Mouse (Mus musculus) heart, embryonic 11.5 days (tissue): ENCODE data around the gene Banp. TPM values are rescaled to one million over a fixed set of nuclear protein-coding genes. Genes with fewer than 3 reads are reported as not detected.
A peak's percentile ranks its signal among the peaks of the same experiment; 100 is the strongest.

Experiments
- ATAC-seq: fragments of 200-750 bp; cut with Nextera tagmentation; replicated peaks from 2 replicates; pipeline ENCODE4 v1.8.0; 2017; ENCODE audit warnings: moderate library complexity; ENCODE audit not compliant: insufficient number of reproducible peaks, low FRiP score, low TSS enrichment
- H3K27ac ChIP-seq: fragments of 300-500 bp; sonication (generic); 2 replicates; pipeline ENCODE4 v1.5.1; 2014; ENCODE audit warnings: mild to moderate bottlenecking, low read depth, low read length
- H3K27me3 ChIP-seq: fragments of 300-500 bp; sonication (generic); 2 replicates; pipeline ENCODE4 v1.6.1; 2014; ENCODE audit warnings: mild to moderate bottlenecking, low read length, mixed read lengths; ENCODE audit not compliant: control insufficient read depth, insufficient read depth
- H3K36me3 ChIP-seq: fragments of 300-500 bp; sonication (generic); 2 replicates; pipeline ENCODE4 v1.6.1; 2014; ENCODE audit warnings: mild to moderate bottlenecking, low read length, moderate library complexity, mixed read lengths; ENCODE audit not compliant: control insufficient read depth, insufficient read depth
- H3K4me1 ChIP-seq: fragments of 300-500 bp; sonication (generic); 2 replicates; pipeline ENCODE4 v1.6.1; 2014; ENCODE audit warnings: low read length; ENCODE audit not compliant: control insufficient read depth, insufficient read depth
- H3K4me2 ChIP-seq: fragments of 300-500 bp; sonication (generic); 2 replicates; pipeline ENCODE4 v1.6.1; 2014; ENCODE audit warnings: mild to moderate bottlenecking, moderate library complexity
- H3K4me3 ChIP-seq: fragments of 300-500 bp; sonication (generic); 2 replicates; pipeline ENCODE4 v1.5.1; 2014; ENCODE audit warnings: low read depth, low read length
- H3K9ac ChIP-seq: fragments of 300-500 bp; sonication (generic); 2 replicates; pipeline ENCODE4 v1.6.1; 2014; ENCODE audit warnings: mild to moderate bottlenecking, low read depth, low read length, moderate library complexity
- H3K9me3 ChIP-seq: fragments of 300-500 bp; sonication (generic); replicated peaks from 2 replicates; pipeline ENCODE4 v1.6.1; 2016; ENCODE audit warnings: low read length; ENCODE audit not compliant: control insufficient read depth
- WGBS: fragments of 180-500 bp; shearing (Covaris S2); extraction: QIAGEN DNeasy Blood & Tissue Kit; methylation state at CpG from one replicate; pipeline ENCODE4 v1.1.7; 2014; ENCODE audit not compliant: insufficient replicate concordance; 5-methylcytosine and 5-hydroxymethylcytosine counted together
- polyA plus RNA-seq: library from polyadenylated mRNA; unstranded; fragments of >200 nt; fragmentation: Nextera tagmentation; extraction: Ambion mirVana; gene quantifications from 2 replicates; pipeline ENCODE4 v1.2.1, GENCODE M21; 2014

Banp gene
- polyA plus RNA-seq, 1 experiment from 2014 or later, result 40.1 TPM

DNA sequence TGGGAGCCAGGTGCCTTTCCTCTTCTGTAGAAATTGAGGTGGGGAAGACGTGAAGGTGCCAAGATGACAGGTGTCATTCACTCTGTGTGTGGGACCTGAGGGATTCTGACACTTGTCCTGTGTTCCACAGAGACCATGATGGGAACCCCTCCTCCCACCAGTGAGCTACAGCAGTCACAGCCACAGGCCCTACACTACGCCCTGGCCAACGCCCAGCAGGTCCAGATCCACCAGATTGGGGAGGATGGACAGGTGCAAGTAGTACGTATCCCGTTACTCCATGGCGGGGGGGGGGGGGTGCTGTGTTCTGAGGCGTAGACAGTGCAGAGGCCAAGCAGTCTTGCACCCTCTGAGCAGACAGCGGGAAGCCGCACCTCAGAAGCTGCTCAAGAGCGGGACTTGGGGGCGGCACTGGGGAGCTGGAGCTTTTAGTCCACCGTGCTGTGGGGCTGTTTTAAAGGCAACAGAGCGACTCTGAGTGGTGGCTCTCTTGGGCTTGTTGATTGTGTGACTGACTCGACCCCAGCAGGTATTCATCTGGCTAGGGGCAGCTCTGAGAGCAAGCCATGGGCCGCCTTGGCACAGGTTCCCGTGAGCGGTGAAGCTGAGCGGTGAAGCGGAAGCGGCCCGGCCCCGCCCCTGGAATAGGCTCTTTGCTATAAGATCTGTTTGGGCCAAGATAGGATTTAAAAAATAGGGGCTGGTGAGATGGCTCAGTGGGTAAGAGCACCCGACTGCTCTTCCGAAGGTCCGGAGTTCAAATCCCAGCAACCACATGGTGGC, 56.1 kb downstream of the Banp start:
- no peak overlapping the region for H3K9ac ChIP-seq
- no peaks in the 10 kb centered on the region for H3K9me3 ChIP-seq
- H3K4me3 ChIP-seq, result no peak overlapping the region
- no peaks in the 10 kb centered on the region for H3K27me3 ChIP-seq
- 91% methylated on average over 25 of the region's 25 CpGs for WGBS
- ATAC-seq, result no peak
- peaks cover 13% of the 10 kb centered on the region for H3K36me3 ChIP-seq
- H3K4me2 ChIP-seq, result no peak overlapping the region
- H3K4me1 ChIP-seq, result peaks cover 4% of the 10 kb centered on the region
- H3K27ac ChIP-seq, result no peak overlapping the region

GRCm38 (mm10) chr8:122006688-122007484, 57.3 kb downstream of the Banp start:
- Histone ChIP-seq H3K27ac (no peak overlapping the region), H3K9me3 (no peaks in the 10 kb centered on the region), H3K4me1 (peaks cover 11% of the 10 kb centered on the region), H3K36me3 (peaks cover 7% of the 10 kb centered on the region), H3K9ac (no peak overlapping the region), H3K4me3 (no peak overlapping the region), H3K27me3 (no peaks in the 10 kb centered on the region), H3K4me2 (no peak overlapping the region)
- WGBS, result 87% methylated on average over 13 of the region's 13 CpGs
- no peak for ATAC-seq

GRCm38 (mm10) chr8:122008395-122008794, 58.8 kb downstream of the Banp start:
- Histone ChIP-seq H3K9ac (no peak overlapping the region), H3K4me3 (no peak overlapping the region), H3K27me3 (no peaks in the 10 kb centered on the region), H3K9me3 (no peaks in the 10 kb centered on the region), H3K27ac (no peak overlapping the region), H3K4me2 (no peak overlapping the region), H3K36me3 (peaks cover 7% of the 10 kb centered on the region), H3K4me1 (peaks cover 11% of the 10 kb centered on the region)
- WGBS, result 89% methylated on average over 5 of the region's 5 CpGs
- ATAC-seq, result no peak

- H3K4me3 ChIP-seq, result no peak overlapping the region
- H3K36me3 ChIP-seq, result peaks cover 3% of the 10 kb centered on the region; the same call in 1 of the 2 replicates
- H3K4me1 ChIP-seq, result peaks cover 27% of the 10 kb centered on the region
- ATAC-seq, result no peak
- no peak overlapping the region for H3K4me2 ChIP-seq
- H3K27ac ChIP-seq, result no peak overlapping the region
- WGBS, result 54% methylated on average over 5 of the region's 5 CpGs
- H3K27me3 ChIP-seq, result no peaks in the 10 kb centered on the region
- no peaks in the 10 kb centered on the region for H3K9me3 ChIP-seq
- H3K9ac ChIP-seq, result no peak overlapping the region
These were observed 61.1 kb downstream of the Banp start for GRCm38 (mm10) chr8:122010638-122011037.

GRCm38 (mm10) chr8:122011066-122011588, 61.6 kb downstream of the Banp start:
- H3K4me2 ChIP-seq, result no peak overlapping the region
- H3K9ac ChIP-seq, result no peak overlapping the region
- no peak overlapping the region for H3K4me3 ChIP-seq
- 44% methylated on average over 7 of the region's 7 CpGs for WGBS
- H3K27ac ChIP-seq, result no peak overlapping the region
- H3K27me3 ChIP-seq, result no peaks in the 10 kb centered on the region
- H3K36me3 ChIP-seq, result no peaks in the 10 kb centered on the region
- ATAC-seq, result no peak
- H3K9me3 ChIP-seq, result no peaks in the 10 kb centered on the region
- H3K4me1 ChIP-seq, result peaks cover 30% of the 10 kb centered on the region

DNA sequence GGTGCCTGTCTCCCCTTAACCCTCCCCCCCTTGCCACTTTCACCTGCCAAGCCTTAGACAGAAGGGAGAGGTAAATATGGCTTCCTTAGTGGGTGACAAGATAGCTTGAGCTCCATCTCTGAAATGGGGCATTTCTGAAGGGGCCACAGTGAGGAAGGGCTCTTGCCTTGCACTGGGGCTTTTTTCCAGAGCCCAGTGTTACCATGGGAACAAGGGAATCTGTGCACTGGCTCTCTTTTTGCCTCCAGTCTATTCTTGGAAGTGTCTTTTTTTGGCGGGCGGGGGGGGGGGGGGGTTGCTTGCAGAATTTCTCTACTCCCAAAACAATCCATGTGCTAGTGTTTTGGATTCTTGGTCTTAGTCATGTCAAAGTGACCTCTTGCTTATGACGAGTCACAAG, 65.1 kb downstream of the Banp start:
- H3K9ac ChIP-seq, result no peak overlapping the region
- no peak for ATAC-seq
- no peak overlapping the region for H3K4me2 ChIP-seq
- H3K27me3 ChIP-seq, result no peaks in the 10 kb centered on the region
- WGBS, result 44% methylated on average over 3 of the region's 3 CpGs
- no peak overlapping the region for H3K4me3 ChIP-seq
- H3K9me3 ChIP-seq, result no peaks in the 10 kb centered on the region
- peaks cover 51% of the 10 kb centered on the region for H3K4me1 ChIP-seq
- H3K36me3 ChIP-seq, result peaks cover 3% of the 10 kb centered on the region
- no peak overlapping the region for H3K27ac ChIP-seq

- H3K9me3 ChIP-seq, result no peaks in the 10 kb centered on the region
- peak overlapping the region; percentile 66; the same call in 1 of the 2 replicates for H3K27ac ChIP-seq
- peaks cover 3% of the 10 kb centered on the region for H3K36me3 ChIP-seq
- ATAC-seq, result no peak
- no peaks in the 10 kb centered on the region for H3K27me3 ChIP-seq
- peaks cover 45% of the 10 kb centered on the region for H3K4me1 ChIP-seq
- 62% methylated on average over 22 of the region's 22 CpGs for WGBS
- H3K4me3 ChIP-seq, result no peak overlapping the region
- no peak overlapping the region for H3K9ac ChIP-seq
- H3K4me2 ChIP-seq, result no peak overlapping the region
These were observed 68.7 kb downstream of the Banp start for GRCm38 (mm10) chr8:122018046-122018831.

GRCm38 (mm10) chr8:122019162-122019561, 69.6 kb downstream of the Banp start:
- Histone ChIP-seq H3K36me3 (peaks cover 3% of the 10 kb centered on the region), H3K9ac (no peak overlapping the region), H3K4me3 (no peak overlapping the region), H3K4me2 (no peak overlapping the region), H3K4me1 (peaks cover 44% of the 10 kb centered on the region), H3K9me3 (no peaks in the 10 kb centered on the region), H3K27ac (no peak overlapping the region), H3K27me3 (no peaks in the 10 kb centered on the region)
- ATAC-seq, result no peak
- WGBS, result 94% methylated on average over 1 of the region's 1 CpGs
